ENCODE assay signal across 15 mouse cellular contexts in genomic region chr14:79295579-79295978, GRCm38 (mm10). TPM values are rescaled to one million over a fixed set of nuclear protein-coding genes. Genes with fewer than 3 reads are reported as not detected.
DNase-seq lines count a peak whose midpoint lies in the region; ATAC-seq lines count a peak whose summit lies in the region.
"Had no signal": no experiment of that assay in that cellular context is flagged by ENCODE, and none has a peak within 500 bp of the region (broad histone marks: within the 10 kb centered on the region; RNA-seq: fewer than 3 reads in every experiment).

No protein-coding gene starts in this region.

- H3K4me2 ChIP-seq in embryonic facial prominence, embryonic 12.5 days (replicated peaks), result peak overlapping the region; percentile 7; the same call in 1 of the 2 replicates
- no peak overlapping the region for H3K4me2 ChIP-seq in limb, embryonic 12.5 days

- WGBS in embryonic facial prominence, embryonic 12.5 days, result 84% methylated on average over 9 of the region's 9 CpGs
- WGBS in embryonic facial prominence, embryonic 10.5 days, result 84% methylated on average over 9 of the region's 9 CpGs
- WGBS in limb, embryonic 12.5 days, result 81% methylated on average over 9 of the region's 9 CpGs
- 88% methylated on average over 9 of the region's 9 CpGs for WGBS in limb, embryonic 10.5 days

- H3K9me3 ChIP-seq in embryonic facial prominence, embryonic 12.5 days, result no peaks in the 10 kb centered on the region
- no peaks in the 10 kb centered on the region for H3K9me3 ChIP-seq in embryonic facial prominence, embryonic 10.5 days
- no peaks in the 10 kb centered on the region for H3K9me3 ChIP-seq in limb, embryonic 12.5 days
- H3K9me3 ChIP-seq in limb, embryonic 10.5 days (replicated peaks), result no peaks in the 10 kb centered on the region

- no peaks in the 10 kb centered on the region for H3K27me3 ChIP-seq in embryonic facial prominence, embryonic 12.5 days
- H3K27me3 ChIP-seq in embryonic facial prominence, embryonic 10.5 days (replicated peaks; ENCODE audit: low read depth, poor library complexity, severe bottlenecking), result peaks cover 31% of the 10 kb centered on the region
- peaks cover 23% of the 10 kb centered on the region for H3K27me3 ChIP-seq in limb, embryonic 12.5 days
- peaks cover 28% of the 10 kb centered on the region for H3K27me3 ChIP-seq in limb, embryonic 10.5 days (ENCODE audit: low read depth, poor library complexity, severe bottlenecking)

- H3K27ac ChIP-seq in embryonic facial prominence, embryonic 12.5 days, result no peak overlapping the region
- H3K27ac ChIP-seq in embryonic facial prominence, embryonic 10.5 days (replicated peaks), result no peak overlapping the region
- no peak overlapping the region for H3K27ac ChIP-seq in limb, embryonic 12.5 days
- H3K27ac ChIP-seq in limb, embryonic 10.5 days, result no peak overlapping the region
- H3K27ac ChIP-seq: left cerebral cortex, adult 2 months had no signal

- H3K4me3 ChIP-seq in embryonic facial prominence, embryonic 12.5 days, result no peak overlapping the region
- H3K4me3 ChIP-seq in embryonic facial prominence, embryonic 10.5 days, result no peak overlapping the region
- no peak overlapping the region for H3K4me3 ChIP-seq in limb, embryonic 12.5 days (replicated peaks)
- no peak overlapping the region for H3K4me3 ChIP-seq in limb, embryonic 10.5 days
- H3K4me3 ChIP-seq: left cerebral cortex, adult 2 months had no signal

- ATAC-seq in embryonic facial prominence, embryonic 12.5 days (ENCODE audit: insufficient number of reproducible peaks, insufficient read depth, low FRiP score, low TSS enrichment), result no peak
- ATAC-seq in limb, embryonic 12.5 days (ENCODE audit: insufficient number of reproducible peaks, insufficient read depth, low FRiP score, low TSS enrichment, low read depth), result peak; percentile 24; the same call in 1 of the 2 replicates

- DNase-seq in embryonic facial prominence, embryonic 10.5 days (ENCODE audit: low spot score), result no peak
- DNase-seq in limb, embryonic 10.5 days (ENCODE audit: low spot score), result no peak
- DNase-seq in thymus, postnatal 4 days, result peak; percentile 27
- DNase-seq in thymus, postnatal 14 days, result no peak
- DNase-seq in frontal cortex, postnatal 25 days (ENCODE audit: low spot score in 2 of 2), result no peak
- no peak for DNase-seq in embryo, embryonic 11 days
- DNase-seq: adrenal gland, adult 2 months; kidney, adult 9 months had no signal

- no peak overlapping the region for H3K9ac ChIP-seq in embryonic facial prominence, embryonic 12.5 days
- H3K9ac ChIP-seq in limb, embryonic 12.5 days (replicated peaks), result no peak overlapping the region

- no peaks in the 10 kb centered on the region for H3K36me3 ChIP-seq in embryonic facial prominence, embryonic 12.5 days
- no peaks in the 10 kb centered on the region for H3K36me3 ChIP-seq in embryonic facial prominence, embryonic 10.5 days (replicated peaks)
- no peaks in the 10 kb centered on the region for H3K36me3 ChIP-seq in limb, embryonic 12.5 days
- no peaks in the 10 kb centered on the region for H3K36me3 ChIP-seq in limb, embryonic 10.5 days

- peaks cover 67% of the 10 kb centered on the region for H3K4me1 ChIP-seq in embryonic facial prominence, embryonic 12.5 days
- H3K4me1 ChIP-seq in embryonic facial prominence, embryonic 10.5 days, result peaks cover 81% of the 10 kb centered on the region
- peaks cover 62% of the 10 kb centered on the region for H3K4me1 ChIP-seq in limb, embryonic 12.5 days (replicated peaks)
- peaks cover 67% of the 10 kb centered on the region for H3K4me1 ChIP-seq in limb, embryonic 10.5 days

RNA-seq across cellular contexts. Expression of gene Rgcc, which starts 5.9 kb away (rescaled TPM):
- polyA plus RNA-seq in embryonic facial prominence, embryonic 12.5 days (2016; fragmentation: Nextera tagmentation; extraction: Ambion mirVana), result 62.2 and 62.5 TPM in 2 replicates
- polyA plus RNA-seq in embryonic facial prominence, embryonic 10.5 days (2016; fragmentation: Nextera tagmentation; extraction: Ambion mirVana), result 30.3 and 48.2 TPM in 2 replicates
- polyA plus RNA-seq in limb, embryonic 12.5 days (2016; fragmentation: Nextera tagmentation; extraction: Ambion mirVana), result 25.6 and 28.6 TPM in 2 replicates
- 9.5 and 14.8 TPM in 2 replicates for polyA plus RNA-seq in limb, embryonic 10.5 days (2016; fragmentation: Nextera tagmentation; extraction: Ambion mirVana)

RNA-seq across cellular contexts. Expression of gene Zfp957, which starts 48.4 kb away (rescaled TPM):
- not detected in 2 replicates for polyA plus RNA-seq in embryonic facial prominence, embryonic 12.5 days (2016; fragmentation: Nextera tagmentation; extraction: Ambion mirVana)
- not detected in 2 replicates for polyA plus RNA-seq in embryonic facial prominence, embryonic 10.5 days (2016; fragmentation: Nextera tagmentation; extraction: Ambion mirVana)
- not detected in 2 replicates for polyA plus RNA-seq in limb, embryonic 12.5 days (2016; fragmentation: Nextera tagmentation; extraction: Ambion mirVana)
- not detected in 2 replicates for polyA plus RNA-seq in limb, embryonic 10.5 days (2016; fragmentation: Nextera tagmentation; extraction: Ambion mirVana)
- polyA plus RNA-seq: adrenal gland, adult 2 months; embryonic facial prominence, embryonic 11.5 days; frontal cortex, adult 2 months; limb, embryonic 14.5 days; stomach, embryonic 16.5 days had no signal
